Mouse (Mus musculus): ENCODE results near the gene Lpar2. TPM values are rescaled to one million over a fixed set of nuclear protein-coding genes. Genes with fewer than 3 reads are reported as not detected.

Lpar2 gene
- 0.06 TPM in 2 replicates for polyA plus RNA-seq (2015; fragmentation: Nextera tagmentation; extraction: Ambion mirVana)

- WGBS (ENCODE audit: insufficient replicate concordance): 3% methylated on average over 32 of the region's 35 CpGs
- H3K4me2 ChIP-seq: peak within 1 kb of the TSS; percentile 79
- peaks cover 13% of the 10 kb centered on the region for H3K4me1 ChIP-seq (replicated peaks)
- H3K27ac ChIP-seq (replicated peaks): no peak within 1 kb of the TSS
- peak within 1 kb of the TSS; percentile 53 for H3K4me3 ChIP-seq (replicated peaks)
- H3K36me3 ChIP-seq (replicated peaks): peaks cover 6% of the 10 kb centered on the region
- peaks cover 9% of the 10 kb centered on the region; the same call in 1 of the 2 replicates for H3K27me3 ChIP-seq
- ATAC-seq (ENCODE audit: insufficient read depth): peak; percentile 63
- H3K9me3 ChIP-seq (replicated peaks): no peaks in the 10 kb centered on the region
- peak within 1 kb of the TSS; percentile 39; the same call in 1 of the 2 replicates for H3K9ac ChIP-seq
Observed at GRCm38 (mm10) chr8:69822386-69823191, at the start of gene Lpar2. Lpar2 (plus strand) TSS chr8:69822429.

GRCm38 (mm10) chr8:69774503-69775148 lies 47.6 kb upstream of the Lpar2 start, which contains the start of gene Gm20422:
Gm20422 (minus strand) TSS chr8:69774886.
- H3K27me3 ChIP-seq: no peaks in the 10 kb centered on the region
- peak within 1 kb of the TSS; percentile 68 for H3K4me2 ChIP-seq
- under 1% methylated on average over 41 of the region's 41 CpGs for WGBS (ENCODE audit: insufficient replicate concordance)
- peak within 1 kb of the TSS; percentile 78 for H3K4me3 ChIP-seq (replicated peaks)
- ATAC-seq (ENCODE audit: insufficient read depth): peak; percentile 98
- no peaks in the 10 kb centered on the region for H3K9me3 ChIP-seq (replicated peaks)
- peak within 1 kb of the TSS; percentile 92 for H3K9ac ChIP-seq
- H3K36me3 ChIP-seq (replicated peaks): peaks cover 12% of the 10 kb centered on the region; the same call in 1 of the 2 replicates
- H3K27ac ChIP-seq (replicated peaks): peak within 1 kb of the TSS; percentile 99
- peaks cover 38% of the 10 kb centered on the region for H3K4me1 ChIP-seq (replicated peaks)

DNA sequence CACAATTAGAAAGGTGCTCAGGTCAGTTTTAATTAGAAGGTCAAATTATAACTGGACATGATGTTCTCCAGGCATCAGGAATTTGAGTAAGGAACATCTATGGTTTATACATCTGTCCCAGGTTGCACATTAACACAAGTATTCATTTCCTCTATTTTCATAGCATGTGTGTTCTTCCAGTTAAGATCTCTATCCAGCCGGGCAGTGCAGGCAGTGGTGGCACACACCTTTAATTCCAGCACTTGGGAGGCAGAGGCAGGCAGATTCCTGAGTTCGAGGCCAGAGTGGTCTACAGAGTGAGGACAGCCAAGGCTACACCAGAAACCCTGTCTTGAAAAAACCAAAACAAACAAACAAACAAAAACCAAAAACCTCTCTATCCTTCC lies 47.1 kb upstream of the Lpar2 start:
- H3K9me3 ChIP-seq (replicated peaks): no peaks in the 10 kb centered on the region
- peaks cover 33% of the 10 kb centered on the region for H3K4me1 ChIP-seq (replicated peaks)
- peak overlapping the region; percentile 78 for H3K4me3 ChIP-seq (replicated peaks)
- ATAC-seq (ENCODE audit: insufficient read depth): no peak
- peaks cover 7% of the 10 kb centered on the region; the same call in 1 of the 2 replicates for H3K36me3 ChIP-seq (replicated peaks)
- WGBS (ENCODE audit: insufficient replicate concordance): 39% methylated on average over 2 of the region's 2 CpGs
- H3K27ac ChIP-seq (replicated peaks): peak overlapping the region; percentile 99; the same call in 1 of the 2 replicates
- no peaks in the 10 kb centered on the region for H3K27me3 ChIP-seq
- no peak overlapping the region for H3K9ac ChIP-seq
- peak overlapping the region; percentile 68 for H3K4me2 ChIP-seq

- Histone ChIP-seq H3K27ac (replicated peaks) (no peak overlapping the region), H3K9me3 (replicated peaks) (no peaks in the 10 kb centered on the region), H3K4me2 (no peak overlapping the region), H3K27me3 (no peaks in the 10 kb centered on the region), H3K4me1 (replicated peaks) (peaks cover 25% of the 10 kb centered on the region), H3K4me3 (replicated peaks) (no peak overlapping the region), H3K36me3 (replicated peaks) (0 out of 2 replicates have a peak, but pooled peaks cover 4% of the 10 kb centered on the region), H3K9ac (no peak overlapping the region)
- ATAC-seq (ENCODE audit: insufficient read depth): no peak
- WGBS (ENCODE audit: insufficient replicate concordance): 65% methylated on average over 11 of the region's 12 CpGs
Observed at GRCm38 (mm10) chr8:69777111-69777510, 45.1 kb upstream of the Lpar2 start.

- peaks cover 10% of the 10 kb centered on the region for H3K36me3 ChIP-seq (replicated peaks)
- no peaks in the 10 kb centered on the region for H3K9me3 ChIP-seq (replicated peaks)
- H3K4me3 ChIP-seq (replicated peaks): no peak overlapping the region
- H3K4me2 ChIP-seq: no peak overlapping the region
- peaks cover 40% of the 10 kb centered on the region for H3K4me1 ChIP-seq (replicated peaks)
- ATAC-seq (ENCODE audit: insufficient read depth): no peak
- no peak overlapping the region for H3K9ac ChIP-seq
- no peak overlapping the region for H3K27ac ChIP-seq (replicated peaks)
- no peaks in the 10 kb centered on the region for H3K27me3 ChIP-seq
- WGBS (ENCODE audit: insufficient replicate concordance): 34% methylated on average over 5 of the region's 5 CpGs
Observed at GRCm38 (mm10) chr8:69789105-69789504, 33.1 kb upstream of the Lpar2 start.

- Histone ChIP-seq H3K36me3 (replicated peaks) (peaks cover 16% of the 10 kb centered on the region), H3K4me2 (peak overlapping the region; percentile 85), H3K27ac (replicated peaks) (peak overlapping the region; percentile 99; the same call in 1 of the 2 replicates), H3K9ac (no peak overlapping the region), H3K9me3 (replicated peaks) (no peaks in the 10 kb centered on the region), H3K4me3 (replicated peaks) (peak overlapping the region; percentile 93), H3K27me3 (no peaks in the 10 kb centered on the region), H3K4me1 (replicated peaks) (peaks cover 41% of the 10 kb centered on the region)
- WGBS (ENCODE audit: insufficient replicate concordance): 39% methylated on average over 5 of the region's 5 CpGs
- ATAC-seq (ENCODE audit: insufficient read depth): no peak
Observed at GRCm38 (mm10) chr8:69789731-69790130, 32.5 kb upstream of the Lpar2 start.

- no peak for ATAC-seq (ENCODE audit: insufficient read depth)
- H3K4me3 ChIP-seq (replicated peaks): peak overlapping the region; percentile 93
- 10% methylated on average over 11 of the region's 11 CpGs for WGBS (ENCODE audit: insufficient replicate concordance)
Observed at GRCm38 (mm10) chr8:69790364-69790763, 31.9 kb upstream of the Lpar2 start.

GRCm38 (mm10) chr8:69790773-69791367 lies 31.4 kb upstream of the Lpar2 start, which contains the start of the genes Atp13a1 and Zfp866:
Atp13a1 (plus strand) TSS chr8:69791163.
Zfp866 (minus strand) TSS chr8:69791178.
- no peaks in the 10 kb centered on the region for H3K9me3 ChIP-seq (replicated peaks)
- H3K4me1 ChIP-seq (replicated peaks): peaks cover 41% of the 10 kb centered on the region
- H3K27ac ChIP-seq (replicated peaks): peak within 1 kb of the TSS; percentile 99
- WGBS (ENCODE audit: insufficient replicate concordance): under 1% methylated on average over 38 of the region's 38 CpGs
- H3K9ac ChIP-seq: peak within 1 kb of the TSS; percentile 87
- H3K4me3 ChIP-seq (replicated peaks): peak within 1 kb of the TSS; percentile 93
- H3K36me3 ChIP-seq (replicated peaks): peaks cover 28% of the 10 kb centered on the region
- H3K4me2 ChIP-seq: peak within 1 kb of the TSS; percentile 85
- H3K27me3 ChIP-seq: no peaks in the 10 kb centered on the region
- peak; percentile 95 for ATAC-seq (ENCODE audit: insufficient read depth)

More at GRCm38 (mm10) chr8:69790364-69790763, 31.9 kb upstream of the Lpar2 start:
- Histone ChIP-seq H3K9ac (peak overlapping the region; percentile 87), H3K27ac (replicated peaks) (peak overlapping the region; percentile 99), H3K36me3 (replicated peaks) (peaks cover 23% of the 10 kb centered on the region), H3K9me3 (replicated peaks) (no peaks in the 10 kb centered on the region), H3K4me2 (peak overlapping the region; percentile 85), H3K27me3 (no peaks in the 10 kb centered on the region), H3K4me1 (replicated peaks) (peaks cover 41% of the 10 kb centered on the region)

DNA sequence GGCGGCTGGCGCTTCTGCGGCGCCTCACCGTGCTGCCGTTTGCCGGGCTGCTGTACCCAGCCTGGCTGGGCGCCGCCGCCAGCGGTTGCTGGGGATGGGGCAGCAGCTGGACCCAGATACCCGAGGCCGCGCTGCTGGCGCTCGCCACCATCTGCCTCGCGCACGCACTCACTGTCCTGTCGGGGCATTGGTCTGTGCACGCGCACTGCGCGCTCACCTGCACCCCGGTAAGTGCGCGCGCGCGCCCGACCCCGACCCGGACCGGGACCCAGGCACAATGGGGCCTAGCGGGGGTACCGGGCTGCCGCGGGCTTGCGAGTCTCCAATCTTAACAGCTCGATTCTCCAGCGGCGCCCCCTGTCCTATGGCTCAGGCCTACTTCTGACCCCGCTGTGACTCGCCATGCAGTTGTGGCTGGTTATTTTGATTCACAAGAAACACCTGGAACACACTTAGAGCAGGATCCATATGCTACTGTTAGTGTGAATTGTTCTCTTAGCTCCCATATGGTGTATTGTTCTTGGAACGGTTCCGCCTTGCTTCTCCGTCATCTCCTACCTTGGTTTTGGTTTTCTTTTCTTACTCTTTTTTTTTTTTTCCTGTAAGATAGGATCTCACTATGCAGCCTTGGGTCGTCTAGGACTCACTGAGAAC lies 30.7 kb upstream of the Lpar2 start:
- Histone ChIP-seq H3K4me2 (peak overlapping the region; percentile 85), H3K4me3 (replicated peaks) (peak overlapping the region; percentile 93), H3K27ac (replicated peaks) (peak overlapping the region; percentile 99), H3K27me3 (no peaks in the 10 kb centered on the region), H3K9me3 (replicated peaks) (no peaks in the 10 kb centered on the region), H3K36me3 (replicated peaks) (peaks cover 35% of the 10 kb centered on the region), H3K9ac (peak overlapping the region; percentile 87), H3K4me1 (replicated peaks) (peaks cover 41% of the 10 kb centered on the region)
- peak; percentile 65 for ATAC-seq (ENCODE audit: insufficient read depth)
- under 1% methylated on average over 48 of the region's 48 CpGs for WGBS (ENCODE audit: insufficient replicate concordance)

GRCm38 (mm10) chr8:69793666-69794065 lies 28.6 kb upstream of the Lpar2 start:
- Histone ChIP-seq H3K36me3 (replicated peaks) (peaks cover 56% of the 10 kb centered on the region), H3K9me3 (replicated peaks) (no peaks in the 10 kb centered on the region), H3K4me1 (replicated peaks) (peaks cover 41% of the 10 kb centered on the region), H3K27me3 (no peaks in the 10 kb centered on the region), H3K27ac (replicated peaks) (no peak overlapping the region), H3K9ac (no peak overlapping the region), H3K4me3 (replicated peaks) (no peak overlapping the region), H3K4me2 (no peak overlapping the region)
- no peak for ATAC-seq (ENCODE audit: insufficient read depth)
- 89% methylated on average over 4 of the region's 4 CpGs for WGBS (ENCODE audit: insufficient replicate concordance)
